Mouse (Mus musculus): ENCODE results near the gene Bsn. TPM values are rescaled to one million over a fixed set of nuclear protein-coding genes. Genes with fewer than 3 reads are reported as not detected.
A peak's percentile ranks its signal among the peaks of the same experiment; 100 is the strongest.

Gene Bsn
- polyA plus RNA-seq, 1 experiment from 2014 or later, result 0.09 TPM

DNA sequence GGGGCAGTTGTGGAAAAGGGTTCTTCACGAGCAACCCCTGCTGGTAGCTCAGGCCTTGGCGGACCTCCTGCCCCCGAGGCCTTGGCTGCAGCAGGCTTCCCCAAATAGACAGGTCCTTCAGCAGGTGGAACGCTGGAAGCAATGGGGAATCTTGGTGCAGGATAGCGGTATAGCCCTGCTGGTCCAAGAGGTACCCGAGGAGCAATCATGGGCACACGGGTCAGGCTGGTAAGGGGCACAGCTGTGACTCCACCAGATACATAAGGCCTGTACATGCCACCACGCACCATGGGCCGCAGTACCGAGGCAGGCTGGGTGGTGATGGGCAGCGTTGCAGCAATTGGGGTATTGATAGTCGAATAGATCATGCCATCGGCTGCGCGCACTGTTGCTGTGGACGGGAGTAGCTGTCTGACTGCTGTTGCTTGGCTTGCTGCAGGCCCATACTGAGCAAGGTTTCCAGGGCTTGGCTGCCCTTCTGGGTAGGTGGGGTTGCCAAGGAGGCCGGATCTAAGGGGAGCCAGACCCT is 78.5 kb downstream of the Bsn start:
- peak overlapping the region; percentile 62 for H3K9ac ChIP-seq (ENCODE audit: low read length)
- peak overlapping the region; percentile 73 for H3K4me2 ChIP-seq (ENCODE audit: low read length)
- no peak for ATAC-seq (ENCODE audit: insufficient number of reproducible peaks, insufficient read depth, low FRiP score, low read depth)
- H3K9me3 ChIP-seq (ENCODE audit: control insufficient read depth, low read length), result no peaks in the 10 kb centered on the region
- WGBS, result 71% methylated on average over 17 of the region's 17 CpGs
- peak overlapping the region; percentile 4 to 36; a peak in 3 of 4 replicates for H3K4me3 ChIP-seq (ENCODE audit: control insufficient read depth in 1 of 2, insufficient read depth in 1 of 2, low read depth in 1 of 2, low read length in 2 of 2)
- peaks cover 13% of the 10 kb centered on the region in 2 experiments; a peak in 3 of 4 replicates for H3K4me1 ChIP-seq (ENCODE audit: control insufficient read depth in 2 of 2, insufficient read depth in 2 of 2, low read length in 2 of 2)
- peaks cover 11% of the 10 kb centered on the region for H3K27me3 ChIP-seq (ENCODE audit: control insufficient read depth, insufficient read depth, low read length)
- no peak overlapping the region; a peak in 1 of 4 replicates for H3K27ac ChIP-seq (replicated peaks in 1 of 2; ENCODE audit: control insufficient read depth in 1 of 2, insufficient read depth in 1 of 2, low read depth in 2 of 2, low read length in 2 of 2)
- no peaks in the 10 kb centered on the region for H3K36me3 ChIP-seq (ENCODE audit: control insufficient read depth, insufficient read depth, low read length)

GRCm38 (mm10) chr9:108111101-108111592 is 79.0 kb downstream of the Bsn start:
- peaks cover 13% of the 10 kb centered on the region in 2 experiments; a peak in 3 of 4 replicates for H3K4me1 ChIP-seq (ENCODE audit: control insufficient read depth in 2 of 2, insufficient read depth in 2 of 2, low read length in 2 of 2)

DNA sequence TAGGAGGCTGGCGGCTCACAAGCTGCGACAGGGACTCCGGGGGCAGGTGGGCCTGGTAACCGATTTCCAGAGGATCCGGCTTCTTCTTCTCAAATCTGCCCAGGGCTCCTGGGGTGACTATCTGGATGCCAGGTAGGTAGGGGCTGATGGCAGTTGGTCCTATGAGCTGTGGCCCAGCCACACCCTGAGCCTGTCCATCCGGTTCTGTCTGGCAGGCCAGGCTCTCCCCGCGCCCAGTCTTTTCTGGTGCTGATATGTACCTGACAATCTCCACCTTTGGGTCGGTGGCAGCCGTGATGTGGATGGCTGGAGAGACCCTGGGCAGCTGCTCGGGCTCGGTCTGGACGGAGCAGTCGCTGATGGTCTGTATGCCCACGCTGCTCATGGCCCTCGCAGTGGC is 80.0 kb downstream of the Bsn start:
- Histone ChIP-seq H3K36me3 (ENCODE audit: control insufficient read depth, insufficient read depth, low read length) (no peaks in the 10 kb centered on the region), H3K27ac (replicated peaks in 1 of 2; ENCODE audit: control insufficient read depth in 1 of 2, insufficient read depth in 1 of 2, low read depth in 2 of 2, low read length in 2 of 2) (no peak overlapping the region), H3K4me3 (ENCODE audit: control insufficient read depth in 1 of 2, insufficient read depth in 1 of 2, low read depth in 1 of 2, low read length in 2 of 2) (no peak overlapping the region), H3K9ac (ENCODE audit: low read length) (no peak overlapping the region; the same call in 1 of the 2 replicates), H3K9me3 (ENCODE audit: control insufficient read depth, low read length) (no peaks in the 10 kb centered on the region), H3K4me2 (ENCODE audit: low read length) (peak overlapping the region; percentile 73), H3K27me3 (ENCODE audit: control insufficient read depth, insufficient read depth, low read length) (peaks cover 6% of the 10 kb centered on the region), H3K4me1 (ENCODE audit: control insufficient read depth in 2 of 2, insufficient read depth in 2 of 2, low read length in 2 of 2) (peaks cover 13% of the 10 kb centered on the region in 2 experiments; a peak in 3 of 4 replicates)
- no peak for ATAC-seq (ENCODE audit: insufficient number of reproducible peaks, insufficient read depth, low FRiP score, low read depth)
- 72% methylated on average over 16 of the region's 16 CpGs for WGBS

More at GRCm38 (mm10) chr9:108111101-108111592, 79.0 kb downstream of the Bsn start:
- Histone ChIP-seq H3K36me3 (ENCODE audit: control insufficient read depth, insufficient read depth, low read length) (no peaks in the 10 kb centered on the region), H3K4me3 (ENCODE audit: control insufficient read depth in 1 of 2, insufficient read depth in 1 of 2, low read depth in 1 of 2, low read length in 2 of 2) (peak overlapping the region; percentile 4 to 36), H3K27ac (replicated peaks in 1 of 2; ENCODE audit: control insufficient read depth in 1 of 2, insufficient read depth in 1 of 2, low read depth in 2 of 2, low read length in 2 of 2) (no peak overlapping the region; a peak in 1 of 4 replicates), H3K4me2 (ENCODE audit: low read length) (peak overlapping the region; percentile 73), H3K9me3 (ENCODE audit: control insufficient read depth, low read length) (no peaks in the 10 kb centered on the region), H3K9ac (ENCODE audit: low read length) (peak overlapping the region; percentile 62), H3K27me3 (ENCODE audit: control insufficient read depth, insufficient read depth, low read length) (peaks cover 11% of the 10 kb centered on the region)
- ATAC-seq (ENCODE audit: insufficient number of reproducible peaks, insufficient read depth, low FRiP score, low read depth), result no peak
- 6% methylated on average over 22 of the region's 22 CpGs for WGBS

DNA sequence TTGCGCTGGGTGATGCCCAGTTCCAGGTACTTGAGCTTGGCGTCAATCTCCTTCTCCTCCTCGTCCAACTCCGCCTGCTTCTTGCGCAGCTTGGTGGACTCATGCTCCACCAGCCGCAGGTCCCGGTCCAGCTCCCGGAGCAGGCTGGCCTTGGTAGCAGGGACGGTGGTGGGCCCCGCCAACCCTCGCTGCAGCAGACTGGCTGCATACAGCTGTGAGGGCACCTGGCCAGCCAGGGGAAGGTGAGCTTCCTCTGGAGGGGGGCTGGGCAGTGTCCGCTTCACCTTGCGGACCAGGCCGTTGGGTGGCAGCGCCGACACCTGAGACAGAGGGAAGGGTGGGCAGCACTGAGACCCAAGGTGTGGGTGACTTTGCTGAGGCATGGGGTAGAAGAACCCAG is 82.3 kb downstream of the Bsn start:
- 92% methylated on average over 16 of the region's 16 CpGs for WGBS
- Histone ChIP-seq H3K27ac (replicated peaks in 1 of 2; ENCODE audit: control insufficient read depth in 1 of 2, insufficient read depth in 1 of 2, low read depth in 2 of 2, low read length in 2 of 2) (no peak overlapping the region), H3K9me3 (ENCODE audit: control insufficient read depth, low read length) (no peaks in the 10 kb centered on the region), H3K27me3 (ENCODE audit: control insufficient read depth, insufficient read depth, low read length) (no peaks in the 10 kb centered on the region), H3K4me3 (ENCODE audit: control insufficient read depth in 1 of 2, insufficient read depth in 1 of 2, low read depth in 1 of 2, low read length in 2 of 2) (no peak overlapping the region), H3K9ac (ENCODE audit: low read length) (no peak overlapping the region), H3K4me1 (ENCODE audit: control insufficient read depth in 2 of 2, insufficient read depth in 2 of 2, low read length in 2 of 2) (peaks cover 19 to 20% of the 10 kb centered on the region in 2 experiments; a peak in 3 of 4 replicates), H3K36me3 (ENCODE audit: control insufficient read depth, insufficient read depth, low read length) (no peaks in the 10 kb centered on the region), H3K4me2 (ENCODE audit: low read length) (no peak overlapping the region)
- ATAC-seq (ENCODE audit: insufficient number of reproducible peaks, insufficient read depth, low FRiP score, low read depth), result no peak

- Histone ChIP-seq H3K4me3 (ENCODE audit: control insufficient read depth in 1 of 2, insufficient read depth in 1 of 2, low read depth in 1 of 2, low read length in 2 of 2) (no peak overlapping the region), H3K36me3 (ENCODE audit: control insufficient read depth, insufficient read depth, low read length) (no peaks in the 10 kb centered on the region), H3K27ac (replicated peaks in 1 of 2; ENCODE audit: control insufficient read depth in 1 of 2, insufficient read depth in 1 of 2, low read depth in 2 of 2, low read length in 2 of 2) (no peak overlapping the region), H3K9ac (ENCODE audit: low read length) (no peak overlapping the region), H3K9me3 (ENCODE audit: control insufficient read depth, low read length) (no peaks in the 10 kb centered on the region), H3K4me2 (ENCODE audit: low read length) (no peak overlapping the region), H3K27me3 (ENCODE audit: control insufficient read depth, insufficient read depth, low read length) (no peaks in the 10 kb centered on the region), H3K4me1 (ENCODE audit: control insufficient read depth in 2 of 2, insufficient read depth in 2 of 2, low read length in 2 of 2) (peaks cover 16 to 19% of the 10 kb centered on the region in 2 experiments; a peak in 3 of 4 replicates)
- no peak for ATAC-seq (ENCODE audit: insufficient number of reproducible peaks, insufficient read depth, low FRiP score, low read depth)
- 91% methylated on average over 23 of the region's 23 CpGs for WGBS
These were observed 84.1 kb downstream of the Bsn start for GRCm38 (mm10) chr9:108106090-108106489.

DNA sequence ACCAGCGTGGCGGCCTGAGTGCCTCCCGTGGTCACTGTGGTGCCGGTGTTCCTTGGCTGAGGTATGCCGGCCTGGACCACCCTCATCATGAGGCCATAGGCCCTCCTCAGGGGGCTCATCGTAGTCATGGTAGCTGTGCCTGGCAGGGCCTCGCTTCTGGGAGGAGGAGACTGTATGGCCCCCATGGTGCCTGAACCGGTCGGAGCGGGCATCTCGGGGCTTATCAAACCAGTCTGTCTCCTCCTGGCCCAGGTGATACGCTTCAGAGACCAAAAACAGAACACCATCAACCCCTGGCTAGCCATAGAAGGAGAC is 84.7 kb downstream of the Bsn start:
- peaks cover 11 to 16% of the 10 kb centered on the region in 2 experiments; a peak in 3 of 4 replicates for H3K4me1 ChIP-seq (ENCODE audit: control insufficient read depth in 2 of 2, insufficient read depth in 2 of 2, low read length in 2 of 2)

DNA sequence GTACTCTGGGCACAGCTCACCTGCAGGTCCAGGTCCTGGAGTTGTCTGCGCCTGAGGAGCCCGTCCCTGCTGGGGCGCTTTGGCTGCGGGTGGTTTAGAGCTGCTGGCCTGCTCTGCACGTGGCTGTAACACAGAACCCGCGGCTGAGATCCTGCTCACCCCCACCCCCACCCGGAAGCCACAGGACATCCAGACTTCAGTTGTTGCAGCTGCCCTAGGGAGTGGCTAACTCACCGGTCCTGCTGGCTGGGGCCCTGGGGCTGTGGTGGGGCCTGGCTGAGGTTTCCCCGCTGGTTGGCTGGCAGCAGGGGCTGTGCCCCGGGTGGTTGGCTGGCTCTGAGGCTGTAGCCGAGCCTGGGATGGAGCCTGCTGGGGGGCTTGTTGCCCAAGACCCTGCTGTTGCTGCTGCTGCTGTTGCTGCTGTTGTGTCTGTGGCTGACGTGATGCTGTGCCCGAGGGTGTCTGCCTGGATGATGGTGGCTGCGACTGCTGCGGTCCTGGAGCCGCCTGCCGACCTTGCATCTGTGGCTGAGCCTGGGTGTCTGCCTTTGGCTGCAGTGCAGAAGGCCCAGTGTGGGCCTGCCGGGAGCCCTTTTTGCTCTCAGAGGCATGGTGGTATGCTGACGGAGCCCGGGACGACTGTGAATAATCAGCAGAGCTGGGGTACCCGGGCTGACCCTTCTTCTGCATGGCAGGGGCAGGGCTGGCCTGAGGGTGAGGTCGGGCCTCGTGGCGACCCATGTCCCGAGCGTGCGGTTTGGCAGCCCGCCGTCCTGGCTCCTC is 85.2 kb downstream of the Bsn start:
- WGBS, result 44% methylated on average over 31 of the region's 31 CpGs
- Histone ChIP-seq H3K9me3 (ENCODE audit: control insufficient read depth, low read length) (no peaks in the 10 kb centered on the region), H3K27me3 (ENCODE audit: control insufficient read depth, insufficient read depth, low read length) (no peaks in the 10 kb centered on the region), H3K4me1 (ENCODE audit: control insufficient read depth in 2 of 2, insufficient read depth in 2 of 2, low read length in 2 of 2) (peaks cover 7 to 12% of the 10 kb centered on the region in 2 experiments; a peak in 3 of 4 replicates), H3K36me3 (ENCODE audit: control insufficient read depth, insufficient read depth, low read length) (no peaks in the 10 kb centered on the region), H3K9ac (ENCODE audit: low read length) (peak overlapping the region; percentile 10; the same call in 1 of the 2 replicates), H3K4me3 (ENCODE audit: control insufficient read depth in 1 of 2, insufficient read depth in 1 of 2, low read depth in 1 of 2, low read length in 2 of 2) (no peak overlapping the region), H3K4me2 (ENCODE audit: low read length) (peak overlapping the region; percentile 34), H3K27ac (replicated peaks in 1 of 2; ENCODE audit: control insufficient read depth in 1 of 2, insufficient read depth in 1 of 2, low read depth in 2 of 2, low read length in 2 of 2) (no peak overlapping the region)
- ATAC-seq (ENCODE audit: insufficient number of reproducible peaks, insufficient read depth, low FRiP score, low read depth), result no peak

More for the DNA sequence above, 84.7 kb downstream of the Bsn start:
- Histone ChIP-seq H3K4me3 (ENCODE audit: control insufficient read depth in 1 of 2, insufficient read depth in 1 of 2, low read depth in 1 of 2, low read length in 2 of 2) (no peak overlapping the region), H3K36me3 (ENCODE audit: control insufficient read depth, insufficient read depth, low read length) (no peaks in the 10 kb centered on the region), H3K27ac (replicated peaks in 1 of 2; ENCODE audit: control insufficient read depth in 1 of 2, insufficient read depth in 1 of 2, low read depth in 2 of 2, low read length in 2 of 2) (no peak overlapping the region), H3K27me3 (ENCODE audit: control insufficient read depth, insufficient read depth, low read length) (no peaks in the 10 kb centered on the region), H3K4me2 (ENCODE audit: low read length) (no peak overlapping the region), H3K9ac (ENCODE audit: low read length) (no peak overlapping the region), H3K9me3 (ENCODE audit: control insufficient read depth, low read length) (no peaks in the 10 kb centered on the region)
- 90% methylated on average over 12 of the region's 12 CpGs for WGBS
- ATAC-seq (ENCODE audit: insufficient number of reproducible peaks, insufficient read depth, low FRiP score, low read depth), result no peak
